In genomic region chr3:81017385-81018051, GRCm38 (mm10) we compare ENCODE assay signal across 8 mouse cellular contexts. TPM values are rescaled to one million over a fixed set of nuclear protein-coding genes. Genes with fewer than 3 reads are reported as not detected.
DNase-seq lines count a peak whose midpoint lies in the region; ATAC-seq and TF ChIP-seq lines count a peak whose summit lies in the region.

No protein-coding gene starts in this region.

- no peak for TF ChIP-seq CTCF in heart, postnatal 0 days (IDR thresholded peaks at IDR 0.05; ENCODE audit: low read depth)

- H3K36me3 ChIP-seq in forebrain, embryonic 14.5 days (ENCODE audit: control insufficient read depth, insufficient read depth, low read length) = no peaks in the 10 kb centered on the region
- no peaks in the 10 kb centered on the region for H3K36me3 ChIP-seq in forebrain, embryonic 13.5 days (ENCODE audit: poor library complexity, severe bottlenecking)
- no peaks in the 10 kb centered on the region for H3K36me3 ChIP-seq in heart, postnatal 0 days (replicated peaks; ENCODE audit: control insufficient read depth, insufficient read depth, low read length)

- H3K9ac ChIP-seq in forebrain, embryonic 14.5 days (ENCODE audit: low read length) = no peak overlapping the region
- H3K9ac ChIP-seq in forebrain, embryonic 13.5 days = no peak overlapping the region
- H3K9ac ChIP-seq in heart, postnatal 0 days (replicated peaks; ENCODE audit: low read depth, low read length) = no peak overlapping the region

- H3K4me3 ChIP-seq in forebrain, embryonic 14.5 days (ENCODE audit: low read depth, low read length) = no peak overlapping the region
- no peak overlapping the region for H3K4me3 ChIP-seq in forebrain, embryonic 13.5 days
- no peak overlapping the region for H3K4me3 ChIP-seq in heart, postnatal 0 days (ENCODE audit: low read depth, low read length)

- WGBS in forebrain, embryonic 14.5 days = 80% methylated on average over 5 of the region's 5 CpGs
- 72% methylated on average over 5 of the region's 5 CpGs for WGBS in forebrain, embryonic 13.5 days
- WGBS in heart, postnatal 0 days = 65% methylated on average over 5 of the region's 5 CpGs

- H3K4me1 ChIP-seq in forebrain, embryonic 14.5 days (ENCODE audit: control insufficient read depth, insufficient read depth, low read length) = 0 out of 2 replicates have a peak, but pooled peaks cover 2% of the 10 kb centered on the region
- no peaks in the 10 kb centered on the region for H3K4me1 ChIP-seq in forebrain, embryonic 13.5 days
- peaks cover 4% of the 10 kb centered on the region; the same call in 1 of the 2 replicates for H3K4me1 ChIP-seq in heart, postnatal 0 days (ENCODE audit: control insufficient read depth, insufficient read depth)

- H3K27ac ChIP-seq in forebrain, embryonic 14.5 days (ENCODE audit: low read depth, low read length) = no peak overlapping the region
- H3K27ac ChIP-seq in forebrain, embryonic 13.5 days = no peak overlapping the region
- no peak overlapping the region for H3K27ac ChIP-seq in heart, postnatal 0 days (ENCODE audit: low read depth)

- no peaks in the 10 kb centered on the region for H3K27me3 ChIP-seq in forebrain, embryonic 14.5 days (replicated peaks; ENCODE audit: control insufficient read depth, insufficient read depth, low read length)
- H3K27me3 ChIP-seq in forebrain, embryonic 13.5 days = no peaks in the 10 kb centered on the region
- no peaks in the 10 kb centered on the region for H3K27me3 ChIP-seq in heart, postnatal 0 days (ENCODE audit: control insufficient read depth, insufficient read depth, low read length)

- H3K9me3 ChIP-seq in forebrain, embryonic 14.5 days (replicated peaks; ENCODE audit: control insufficient read depth, low read length) = no peaks in the 10 kb centered on the region
- H3K9me3 ChIP-seq in forebrain, embryonic 13.5 days (replicated peaks) = no peaks in the 10 kb centered on the region
- H3K9me3 ChIP-seq in heart, postnatal 0 days (replicated peaks; ENCODE audit: control insufficient read depth, low read length) = no peaks in the 10 kb centered on the region

- no peak for TF ChIP-seq EP300 in heart, postnatal 0 days (IDR thresholded peaks at IDR 0.05; ENCODE audit: low read depth)

- no peak overlapping the region for H3K4me2 ChIP-seq in forebrain, embryonic 14.5 days (ENCODE audit: low read length)
- no peak overlapping the region for H3K4me2 ChIP-seq in forebrain, embryonic 13.5 days
- H3K4me2 ChIP-seq in heart, postnatal 0 days (ENCODE audit: low read depth, low read length) = no peak overlapping the region

- DNase-seq in forebrain, embryonic 14.5 days (ENCODE audit: low spot score) = peak; percentile 35
- DNase-seq in adrenal gland, adult 18-20 months (ENCODE audit: low spot score in 2 of 2) = peak; percentile 70 to 83
- DNase-seq in heart, postnatal 0 days (ENCODE audit: low spot score) = peak; percentile 36
- DNase-seq in lung, adult 18-20 months = peak; percentile 71 to 83
- DNase-seq in urinary bladder, postnatal 4 days (ENCODE audit: low spot score in 2 of 2) = peak; percentile 34 to 75

- no peak for ATAC-seq in forebrain, embryonic 14.5 days
- ATAC-seq in forebrain, embryonic 13.5 days = no peak
- peak; percentile 20; the same call in 1 of the 2 replicates for ATAC-seq in heart, postnatal 0 days (ENCODE audit: insufficient read depth, low read depth)
- no peak for ATAC-seq in activated CD4-positive, CD25-positive, alpha-beta regulatory T cell, adult 4 months
- no peak for ATAC-seq in megakaryocyte, adult 5-6 weeks (ENCODE audit: poor library complexity, severe bottlenecking)

RNA-seq across cellular contexts. Expression of gene Pdgfc, which starts 18.7 kb away (rescaled TPM):
- polyA plus RNA-seq in forebrain, embryonic 14.5 days (2014; fragmentation: Nextera tagmentation; extraction: Ambion mirVana) = 7.4 and 8.3 TPM in 2 replicates
- 7.5 and 7.6 TPM in 2 replicates for polyA plus RNA-seq in forebrain, embryonic 13.5 days (2015; fragmentation: Nextera tagmentation; extraction: Ambion mirVana)
- total RNA-seq in adrenal gland, adult 18-20 months (2021) = 1 to 10 TPM; 6.9 to 8.4 TPM
- 0.77 and 4.1 TPM in 2 replicates for total RNA-seq in heart, postnatal 0 days (2014; rRNA removed; ENCODE audit: low replicate concordance)
- 1.7 and 1.8 TPM in 2 replicates for polyA plus RNA-seq in heart, postnatal 0 days (2015; fragmentation: Nextera tagmentation; extraction: Ambion mirVana)
- polyA plus RNA-seq in activated CD4-positive, CD25-positive, alpha-beta regulatory T cell, adult 4 months (2017; shearing (Covaris generic)) = not detected
- total RNA-seq in megakaryocyte, adult 5-6 weeks (2015) = not detected in 2 replicates
- total RNA-seq in megakaryocyte, adult 5-6 weeks (2017) = not detected in 2 replicates
